Mouse (Mus musculus): Measurements from ENCODE around the gene Cmtr1. TPM values are rescaled to one million over a fixed set of nuclear protein-coding genes. Genes with fewer than 3 reads are reported as not detected.

Gene Cmtr1
- polyA plus RNA-seq, 2 experiments: 54.3 to 95.8 TPM

DNA sequence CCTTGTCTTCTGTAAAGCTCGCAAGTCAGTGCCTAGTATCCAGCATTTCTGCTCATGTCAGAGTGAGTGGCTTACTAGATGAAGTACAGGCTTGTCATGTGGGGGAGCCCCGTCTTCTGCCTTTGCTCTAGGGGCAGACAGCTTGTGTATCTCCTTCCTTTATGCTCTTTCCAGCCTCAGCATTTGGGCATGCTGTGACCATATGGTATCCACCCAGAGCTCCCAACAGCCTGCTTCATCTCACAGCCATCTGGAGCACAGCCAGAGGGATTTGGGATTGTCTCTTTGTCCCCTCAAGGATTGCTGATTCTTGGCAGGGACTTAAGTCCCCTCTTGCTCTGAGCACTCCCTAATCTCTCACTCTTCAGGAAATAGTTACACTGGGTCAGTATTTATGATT, 19.8 kb downstream of the Cmtr1 start:
- no peaks in the 10 kb centered on the region for H3K4me1 ChIP-seq (ENCODE audit: control insufficient read depth, insufficient read depth, low read length)
- H3K9ac ChIP-seq (ENCODE audit: low read depth, low read length, severe bottlenecking): no peak overlapping the region
- ATAC-seq (ENCODE audit: low FRiP score, low read depth) (no peak), DNase-seq (ENCODE audit: low spot score) (no peak)
- no peak overlapping the region for H3K27ac ChIP-seq (replicated peaks; ENCODE audit: low read depth, low read length)
- peaks cover 98% of the 10 kb centered on the region for H3K36me3 ChIP-seq (ENCODE audit: control insufficient read depth, insufficient read depth, low read length)
- H3K27me3 ChIP-seq (ENCODE audit: control insufficient read depth, insufficient read depth, low read length): no peaks in the 10 kb centered on the region
- no peak for TF ChIP-seq POLR2A (IDR thresholded peaks at IDR 0.05; ENCODE audit: borderline replicate concordance, extremely low read depth, insufficient read depth, insufficient read length)
- no peak overlapping the region for H3K4me2 ChIP-seq (replicated peaks; ENCODE audit: low read depth, low read length, severe bottlenecking)
- H3K4me3 ChIP-seq (replicated peaks; ENCODE audit: low read length): no peak overlapping the region
- WGBS: 70% methylated on average over 2 of the region's 2 CpGs
- no peaks in the 10 kb centered on the region for H3K9me3 ChIP-seq (ENCODE audit: control insufficient read depth, low read length)

DNA sequence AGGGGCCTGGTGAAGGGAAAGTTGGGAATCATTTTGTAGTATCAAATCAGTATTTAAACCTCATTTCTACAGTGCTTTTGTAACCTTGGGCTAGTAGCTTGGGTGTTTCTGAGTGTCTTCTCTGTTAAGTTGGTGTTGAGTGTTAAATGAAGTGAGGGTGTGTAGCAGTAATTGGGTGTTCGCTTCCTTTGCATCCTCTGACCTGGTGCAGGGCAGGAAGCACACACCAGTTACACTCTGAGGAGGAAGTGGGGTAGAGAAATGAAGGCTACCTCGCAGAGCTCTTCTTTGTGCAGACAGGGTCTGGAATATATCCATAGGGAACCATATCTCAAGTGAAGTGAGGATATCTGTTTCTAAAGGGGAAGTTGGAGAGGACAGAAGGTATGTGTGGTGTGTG, 20.5 kb downstream of the Cmtr1 start:
- WGBS: 79% methylated on average over 2 of the region's 2 CpGs
- DNase-seq (ENCODE audit: low spot score) (no peak), ATAC-seq (ENCODE audit: low FRiP score, low read depth) (no peak)
- H3K9me3 ChIP-seq (ENCODE audit: control insufficient read depth, low read length): no peaks in the 10 kb centered on the region
- no peak overlapping the region for H3K9ac ChIP-seq (ENCODE audit: low read depth, low read length, severe bottlenecking)
- no peak for TF ChIP-seq POLR2A (IDR thresholded peaks at IDR 0.05; ENCODE audit: borderline replicate concordance, extremely low read depth, insufficient read depth, insufficient read length)
- no peaks in the 10 kb centered on the region for H3K4me1 ChIP-seq (ENCODE audit: control insufficient read depth, insufficient read depth, low read length)
- no peak overlapping the region for H3K4me2 ChIP-seq (replicated peaks; ENCODE audit: low read depth, low read length, severe bottlenecking)
- no peak overlapping the region for H3K4me3 ChIP-seq (replicated peaks; ENCODE audit: low read length)
- H3K36me3 ChIP-seq (ENCODE audit: control insufficient read depth, insufficient read depth, low read length): peaks cover 98% of the 10 kb centered on the region
- no peaks in the 10 kb centered on the region for H3K27me3 ChIP-seq (ENCODE audit: control insufficient read depth, insufficient read depth, low read length)
- H3K27ac ChIP-seq (replicated peaks; ENCODE audit: low read depth, low read length): no peak overlapping the region

DNA sequence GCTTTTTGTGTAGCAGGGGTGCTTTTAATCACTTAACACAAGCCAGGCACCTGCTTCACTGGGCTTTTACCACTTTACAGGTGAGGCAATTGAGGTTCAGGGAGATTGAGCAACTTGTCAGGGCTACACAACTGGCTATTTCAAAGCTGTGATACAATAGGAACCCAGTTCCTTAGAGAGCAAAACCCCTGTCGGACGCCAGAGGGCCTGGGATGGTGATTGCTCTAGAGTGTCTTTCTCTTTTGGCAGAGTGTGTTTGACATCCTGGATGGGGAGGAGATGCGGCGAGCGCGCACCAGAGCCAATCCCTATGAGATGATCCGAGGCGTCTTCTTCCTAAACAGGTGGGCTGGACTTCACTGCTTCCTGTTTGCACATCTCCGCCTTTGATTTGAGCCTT, 21.3 kb downstream of the Cmtr1 start:
- Histone ChIP-seq H3K4me1 (ENCODE audit: control insufficient read depth, insufficient read depth, low read length) (no peaks in the 10 kb centered on the region), H3K9ac (ENCODE audit: low read depth, low read length, severe bottlenecking) (no peak overlapping the region), H3K27ac (replicated peaks; ENCODE audit: low read depth, low read length) (no peak overlapping the region), H3K4me3 (replicated peaks; ENCODE audit: low read length) (no peak overlapping the region), H3K27me3 (ENCODE audit: control insufficient read depth, insufficient read depth, low read length) (no peaks in the 10 kb centered on the region), H3K9me3 (ENCODE audit: control insufficient read depth, low read length) (no peaks in the 10 kb centered on the region), H3K4me2 (replicated peaks; ENCODE audit: low read depth, low read length, severe bottlenecking) (no peak overlapping the region), H3K36me3 (ENCODE audit: control insufficient read depth, insufficient read depth, low read length) (peaks cover 97% of the 10 kb centered on the region)
- no peak for TF ChIP-seq POLR2A (IDR thresholded peaks at IDR 0.05; ENCODE audit: borderline replicate concordance, extremely low read depth, insufficient read depth, insufficient read length)
- no peak for DNase-seq (ENCODE audit: low spot score)
- no peak for ATAC-seq (ENCODE audit: low FRiP score, low read depth)
- WGBS: 94% methylated on average over 9 of the region's 9 CpGs

DNA sequence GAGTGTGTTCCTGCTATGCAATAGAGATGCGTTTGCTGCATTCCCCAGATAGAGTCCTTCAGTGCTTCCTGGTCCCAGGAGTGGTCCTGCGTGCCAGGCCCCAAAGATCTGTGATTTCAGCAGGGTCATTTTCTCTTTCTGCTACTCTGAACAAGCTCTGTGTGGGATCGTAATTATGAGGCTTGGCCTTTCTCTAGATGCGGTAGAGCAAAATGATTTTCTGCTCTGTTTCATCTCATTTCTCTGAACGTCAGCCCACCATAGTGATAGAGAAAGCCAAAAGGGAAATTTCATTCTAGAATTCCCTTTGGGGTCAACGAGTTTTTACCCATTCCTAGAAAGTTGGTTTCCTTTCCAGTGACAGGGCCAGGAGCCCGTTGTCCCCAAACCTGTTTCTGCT, 21.9 kb downstream of the Cmtr1 start:
- Histone ChIP-seq H3K27ac (replicated peaks; ENCODE audit: low read depth, low read length) (no peak overlapping the region), H3K36me3 (ENCODE audit: control insufficient read depth, insufficient read depth, low read length) (peaks cover 97% of the 10 kb centered on the region), H3K4me3 (replicated peaks; ENCODE audit: low read length) (no peak overlapping the region), H3K9me3 (ENCODE audit: control insufficient read depth, low read length) (no peaks in the 10 kb centered on the region), H3K4me2 (replicated peaks; ENCODE audit: low read depth, low read length, severe bottlenecking) (no peak overlapping the region), H3K4me1 (ENCODE audit: control insufficient read depth, insufficient read depth, low read length) (no peaks in the 10 kb centered on the region), H3K9ac (ENCODE audit: low read depth, low read length, severe bottlenecking) (no peak overlapping the region), H3K27me3 (ENCODE audit: control insufficient read depth, insufficient read depth, low read length) (no peaks in the 10 kb centered on the region)
- no peak for TF ChIP-seq POLR2A (IDR thresholded peaks at IDR 0.05; ENCODE audit: borderline replicate concordance, extremely low read depth, insufficient read depth, insufficient read length)
- ATAC-seq (ENCODE audit: low FRiP score, low read depth) (no peak), DNase-seq (ENCODE audit: low spot score) (no peak)
- WGBS: 91% methylated on average over 7 of the region's 7 CpGs

DNA sequence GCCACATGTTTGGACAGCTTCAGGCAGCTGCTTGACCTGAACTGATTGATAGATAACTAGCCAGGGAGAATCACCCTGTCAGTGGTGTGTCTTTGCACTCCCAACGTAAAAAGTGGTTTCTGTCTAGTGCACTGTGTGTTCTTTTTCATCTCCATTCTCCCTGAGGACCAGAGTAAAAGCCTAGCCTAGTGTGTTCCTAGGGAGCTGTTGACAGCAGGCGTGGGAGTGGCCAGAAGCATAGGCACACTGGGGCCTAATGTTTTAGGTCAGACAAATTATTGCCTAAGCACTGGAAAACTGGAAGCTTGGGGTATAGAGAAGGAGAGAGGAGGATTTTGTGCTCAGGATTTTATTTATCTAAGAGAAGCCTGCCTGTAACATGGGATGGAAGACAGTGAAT, 22.7 kb downstream of the Cmtr1 start:
- DNase-seq (ENCODE audit: low spot score): no peak
- Histone ChIP-seq H3K27ac (replicated peaks; ENCODE audit: low read depth, low read length) (no peak overlapping the region), H3K4me2 (replicated peaks; ENCODE audit: low read depth, low read length, severe bottlenecking) (no peak overlapping the region), H3K4me3 (replicated peaks; ENCODE audit: low read length) (no peak overlapping the region), H3K9me3 (ENCODE audit: control insufficient read depth, low read length) (no peaks in the 10 kb centered on the region), H3K27me3 (ENCODE audit: control insufficient read depth, insufficient read depth, low read length) (no peaks in the 10 kb centered on the region), H3K4me1 (ENCODE audit: control insufficient read depth, insufficient read depth, low read length) (no peaks in the 10 kb centered on the region), H3K9ac (ENCODE audit: low read depth, low read length, severe bottlenecking) (no peak overlapping the region), H3K36me3 (ENCODE audit: control insufficient read depth, insufficient read depth, low read length) (peaks cover 96% of the 10 kb centered on the region)
- ATAC-seq (ENCODE audit: low FRiP score, low read depth): no peak
- 87% methylated on average over 2 of the region's 2 CpGs for WGBS
- TF ChIP-seq POLR2A (IDR thresholded peaks at IDR 0.05; ENCODE audit: borderline replicate concordance, extremely low read depth, insufficient read depth, insufficient read length): no peak

DNA sequence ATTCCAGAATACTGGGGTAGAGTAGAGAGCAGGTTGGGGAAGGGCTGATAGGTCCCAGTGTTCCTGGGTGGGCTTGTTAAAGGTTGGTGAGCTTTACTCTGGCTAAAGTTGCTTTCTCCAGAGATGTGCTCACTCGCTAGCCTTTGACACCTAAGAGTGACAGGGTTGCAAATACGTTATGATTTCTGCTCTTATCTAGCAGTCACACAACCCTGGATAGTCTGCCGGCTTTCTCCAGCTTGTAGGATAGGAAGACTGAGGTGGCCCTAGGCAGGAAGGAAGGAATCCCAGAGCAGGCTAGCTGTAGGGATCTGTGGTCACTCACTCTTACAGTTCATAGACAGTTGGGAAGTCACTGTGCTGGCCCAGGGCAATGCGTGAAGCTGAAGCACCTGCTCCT, 23.9 kb downstream of the Cmtr1 start:
- H3K27ac ChIP-seq (replicated peaks; ENCODE audit: low read depth, low read length): no peak overlapping the region
- H3K4me2 ChIP-seq (replicated peaks; ENCODE audit: low read depth, low read length, severe bottlenecking): no peak overlapping the region
- H3K9ac ChIP-seq (ENCODE audit: low read depth, low read length, severe bottlenecking): no peak overlapping the region
- peaks cover 92% of the 10 kb centered on the region for H3K36me3 ChIP-seq (ENCODE audit: control insufficient read depth, insufficient read depth, low read length)
- H3K27me3 ChIP-seq (ENCODE audit: control insufficient read depth, insufficient read depth, low read length): no peaks in the 10 kb centered on the region
- no peaks in the 10 kb centered on the region for H3K4me1 ChIP-seq (ENCODE audit: control insufficient read depth, insufficient read depth, low read length)
- no peak for TF ChIP-seq POLR2A (IDR thresholded peaks at IDR 0.05; ENCODE audit: borderline replicate concordance, extremely low read depth, insufficient read depth, insufficient read length)
- no peak overlapping the region for H3K4me3 ChIP-seq (replicated peaks; ENCODE audit: low read length)
- no peak for ATAC-seq (ENCODE audit: low FRiP score, low read depth)
- WGBS: 93% methylated on average over 4 of the region's 4 CpGs
- DNase-seq (ENCODE audit: low spot score): no peak
- H3K9me3 ChIP-seq (ENCODE audit: control insufficient read depth, low read length): no peaks in the 10 kb centered on the region

Measured in limb, embryonic 14.5 days (tissue).